Mouse (Mus musculus) CH12.LX (cell line): ENCODE data around the gene Tmem87a. TPM values are rescaled to one million over a fixed set of nuclear protein-coding genes. Genes with fewer than 3 reads are reported as not detected.

Experiments
- DNase-seq: peaks from one replicate; pipeline ENCODE4 v3.0.0-alpha.2; 2013; ENCODE audit errors: extremely low read depth
- H3K27ac ChIP-seq: 2 replicates; pipeline ENCODE4 v1.5.1; 2012; ENCODE audit warnings: low read depth, mild to moderate bottlenecking, control low read depth, moderate library complexity; ENCODE audit not compliant: insufficient read depth
- H3K27me3 ChIP-seq: replicated peaks from 2 replicates; pipeline ENCODE3; 2012; ENCODE audit warnings: inconsistent platforms
- H3K36me3 ChIP-seq, 2 experiments: replicated peaks in 1 of 2; 2 replicates each; pipeline versions ENCODE3 to v1.6.1; 2012; ENCODE audit warnings: inconsistent platforms in 1 of 2, low read length in 1 of 2, mild to moderate bottlenecking in 1 of 2, mixed read lengths in 1 of 2, moderate library complexity in 1 of 2; ENCODE audit not compliant: control insufficient read depth in 1 of 2, insufficient read depth in 1 of 2
- H3K4me1 ChIP-seq, 2 experiments: 2 replicates each; pipeline ENCODE4 v1.6.1; 2012; ENCODE audit warnings: inconsistent platforms in 1 of 2, moderate library complexity in 1 of 2; ENCODE audit not compliant: insufficient read depth in 2 of 2, control insufficient read depth in 1 of 2
- H3K4me2 ChIP-seq: 2 replicates; pipeline ENCODE4 v1.6.1; 2012; ENCODE audit warnings: low read depth, mild to moderate bottlenecking, control low read depth; ENCODE audit not compliant: poor library complexity, insufficient read depth, severe bottlenecking
- H3K4me3 ChIP-seq, 3 experiments: fragments of 150-350 bp in 1 of 3; sonication (generic) in 1 of 3; replicated peaks in 1 of 3; 2 replicates each; pipeline versions ENCODE3 to v1.5.1; 2011 to 2012; ENCODE audit warnings: low read depth in 2 of 3, low read length in 2 of 3, mild to moderate bottlenecking in 2 of 3, moderate library complexity in 2 of 3, control low read depth in 1 of 3, improper control_type of control experiment in 1 of 3, inconsistent platforms in 1 of 3, mixed read lengths in 1 of 3; ENCODE audit not compliant: poor library complexity in 1 of 3
- H3K79me2 ChIP-seq: replicated peaks from 2 replicates; pipeline ENCODE4 v1.6.1; 2012; ENCODE audit warnings: mild to moderate bottlenecking, moderate library complexity; ENCODE audit not compliant: control insufficient read depth, poor library complexity, insufficient read depth, severe bottlenecking; ENCODE audit errors: extremely low read depth
- H3K9ac ChIP-seq: 2 replicates; pipeline ENCODE4 v1.6.1; 2012; ENCODE audit warnings: low read depth, mild to moderate bottlenecking, control low read depth, moderate library complexity; ENCODE audit not compliant: insufficient read depth
- H3K9me3 ChIP-seq: replicated peaks from 2 replicates; pipeline ENCODE3; 2012; ENCODE audit warnings: low read length, inconsistent platforms, mixed read lengths
- BHLHE40 ChIP-seq: IDR thresholded peaks from 2 replicates; pipeline ENCODE4 v1.6.1; 2011; ENCODE audit warnings: mild to moderate bottlenecking, low read depth, low read length, improper control_type of control experiment
- ELF1 ChIP-seq: IDR thresholded peaks from 2 replicates; pipeline ENCODE4 v1.6.1; 2014; ENCODE audit warnings: low read depth, mild to moderate bottlenecking, inconsistent platforms, low read length, improper control_type of control experiment
- ETS1 ChIP-seq: conservative IDR thresholded peaks from 2 replicates; pipeline ENCODE4 v1.6.1; 2012; ENCODE audit warnings: low read depth, mild to moderate bottlenecking, inconsistent platforms, low read length, improper control_type of control experiment, moderate library complexity
- IRF4 ChIP-seq: IDR thresholded peaks from 2 replicates; pipeline ENCODE4 v1.6.1; 2014; ENCODE audit warnings: low read depth, mild to moderate bottlenecking, inconsistent platforms, low read length, improper control_type of control experiment
- MXI1 ChIP-seq: IDR thresholded peaks from 2 replicates; pipeline ENCODE4 v1.6.1; 2011; ENCODE audit warnings: mild to moderate bottlenecking, low read depth, low read length, improper control_type of control experiment
- NRF1 ChIP-seq: IDR thresholded peaks from 2 replicates; pipeline ENCODE4 v1.6.1; 2014; ENCODE audit warnings: low read depth, mild to moderate bottlenecking, inconsistent platforms, low read length, improper control_type of control experiment, moderate library complexity
- PAX5 ChIP-seq: IDR thresholded peaks from 2 replicates; pipeline ENCODE4 v1.6.1; 2012; ENCODE audit warnings: low read length, inconsistent platforms, mixed read lengths
- RAD21 ChIP-seq: IDR thresholded peaks from 2 replicates; pipeline ENCODE4 v1.6.1; 2011; ENCODE audit warnings: low read depth, mild to moderate bottlenecking, low read length, improper control_type of control experiment, moderate library complexity
- RCOR1 ChIP-seq: conservative IDR thresholded peaks from 2 replicates; pipeline ENCODE4 v1.6.1; 2012; ENCODE audit warnings: low read depth, mild to moderate bottlenecking, inconsistent platforms, low read length, improper control_type of control experiment
- USF2 ChIP-seq: conservative IDR thresholded peaks from 2 replicates; pipeline ENCODE4 v1.6.1; 2011; ENCODE audit warnings: low read depth, low read length, improper control_type of control experiment
- ZC3H11A ChIP-seq: IDR thresholded peaks from 2 replicates; pipeline ENCODE4 v1.6.1; 2012; ENCODE audit warnings: low read depth, mild to moderate bottlenecking, inconsistent platforms, low read length, improper control_type of control experiment
- ZMIZ1 ChIP-seq: IDR thresholded peaks from 2 replicates; pipeline ENCODE4 v1.6.1; 2012; ENCODE audit warnings: low read depth, mild to moderate bottlenecking, inconsistent platforms, low read length, improper control_type of control experiment
- dilution Hi-C: fragments of 300-500 bp; cut with MboI; formaldehyde crosslinking; loops from 2 replicates; pipeline ENCODE4 v1.14.3; 2020; ENCODE audit warnings: low sequenced_read_pairs; ENCODE audit not compliant: extremely low pct_unique_long_range_greater_than_20kb, extremely low pct_ligation_motif_present
- in situ Hi-C: fragments of 300-500 bp; cut with MboI; formaldehyde crosslinking; loops from 3 replicates; pipeline ENCODE4 v1.14.3; 2019; ENCODE audit warnings: low sequenced_read_pairs, low pct_ligation_motif_present, low pct_unique_long_range_greater_than_20kb, mixed read lengths
- polyA plus RNA-seq: library from polyadenylated mRNA; unstranded; fragments of >175 nt; gene quantifications from 2 replicates; pipeline ENCODE4 v1.2.1, GENCODE M21; 2012; ENCODE audit warnings: low read depth; ENCODE audit not compliant: insufficient read length
- total RNA-seq, 2 experiments: library from RNA; depleted of rRNA; stranded (reverse); fragments of 300-350 nt in 1 of 2; fragments of >200 nt in 1 of 2; gene quantifications; 2 replicates each; pipeline ENCODE4 v1.2.3; 2012 to 2014

The Tmem87a gene
- total and polyA plus RNA-seq, 3 experiments: 26.0 to 43.5 (median 30.5) TPM

- H3K36me3 ChIP-seq: peaks cover 8 to 19% of the 10 kb centered on the region in 2 experiments
- TF ChIP-seq IRF4: no peak
- no peak overlapping the region for H3K4me3 ChIP-seq
- H3K9ac ChIP-seq: no peak overlapping the region
- no peaks in the 10 kb centered on the region for H3K79me2 ChIP-seq
- H3K4me1 ChIP-seq: no peaks in the 10 kb centered on the region
- no peak overlapping the region for H3K27ac ChIP-seq
- H3K4me2 ChIP-seq: no peak overlapping the region
- H3K9me3 ChIP-seq: no peaks in the 10 kb centered on the region
- H3K27me3 ChIP-seq: no peaks in the 10 kb centered on the region
- in situ Hi-C loops: no loop called here
- no peak for DNase-seq
- dilution Hi-C loops: no loop called here
These were observed 20.5 kb upstream of the Tmem87a start for GRCm38 (mm10) chr2:120424386-120424785.

GRCm38 (mm10) chr2:120414738-120415414, 11.0 kb upstream of the Tmem87a start:
- no peak overlapping the region for H3K4me3 ChIP-seq
- no peaks in the 10 kb centered on the region for H3K27me3 ChIP-seq
- H3K9ac ChIP-seq: no peak overlapping the region
- TF ChIP-seq PAX5: no peak
- no peaks in the 10 kb centered on the region for H3K79me2 ChIP-seq
- dilution Hi-C loops (no loop called here), in situ Hi-C loops (no loop called here)
- H3K4me2 ChIP-seq: no peak overlapping the region
- peaks cover 0 to 43% of the 10 kb centered on the region in 2 experiments for H3K36me3 ChIP-seq
- H3K4me1 ChIP-seq: no peaks in the 10 kb centered on the region
- no peak overlapping the region for H3K27ac ChIP-seq
- no peak for DNase-seq
- no peaks in the 10 kb centered on the region for H3K9me3 ChIP-seq

- in situ Hi-C loops: no loop called here
- dilution Hi-C loops: no loop called here
- Histone ChIP-seq H3K79me2 (no peaks in the 10 kb centered on the region), H3K9ac (no peak overlapping the region), H3K4me1 (no peaks in the 10 kb centered on the region), H3K4me3 (no peak overlapping the region), H3K4me2 (no peak overlapping the region), H3K36me3 (peaks cover 0 to 42% of the 10 kb centered on the region in 2 experiments), H3K27me3 (no peaks in the 10 kb centered on the region), H3K9me3 (no peaks in the 10 kb centered on the region), H3K27ac (no peak overlapping the region)
- DNase-seq: no peak
- TF ChIP-seq RAD21 (no peak), RCOR1 (no peak), USF2 (no peak), NRF1 (no peak), ZMIZ1 (no peak), MXI1 (no peak), ETS1 (no peak), ZC3H11A (no peak), BHLHE40 (no peak), ELF1 (no peak)
- TF ChIP-seq, all 38 proteins: peak for 0
These were observed 10.2 kb upstream of the Tmem87a start for GRCm38 (mm10) chr2:120414113-120414512.
